Mouse (Mus musculus): ENCODE data around the gene Bcan. TPM values are rescaled to one million over a fixed set of nuclear protein-coding genes. Genes with fewer than 3 reads are reported as not detected.

Bcan gene
- polyA plus RNA-seq, 2 experiments = not detected

- H3K4me3 ChIP-seq (ENCODE audit: insufficient read depth in 1 of 2, low read depth in 2 of 2, low read length in 2 of 2) = no peak overlapping the region
These were observed 976 bp upstream of the Bcan start for GRCm38 (mm10) chr3:88000816-88001595.

GRCm38 (mm10) chr3:87999243-87999895 is 661 bp downstream of the Bcan start:
- no peak for DNase-seq (ENCODE audit: low read depth in 3 of 3, low spot score in 3 of 3)
- Histone ChIP-seq H3K4me3 (ENCODE audit: insufficient read depth in 1 of 2, low read depth in 2 of 2, low read length in 2 of 2) (no peak overlapping the region), H3K4me1 (replicated peaks; ENCODE audit: control insufficient read depth in 2 of 2, insufficient read depth in 2 of 2, low read length in 1 of 2) (no peaks in the 10 kb centered on the region), H3K27ac (no peak overlapping the region), H3K9me3 (ENCODE audit: control insufficient read depth, low read length) (no peaks in the 10 kb centered on the region), H3K27me3 (ENCODE audit: control insufficient read depth, insufficient read depth, low read length) (peaks cover 83% of the 10 kb centered on the region), H3K36me3 (replicated peaks; ENCODE audit: control insufficient read depth, insufficient read depth, low read depth) (no peaks in the 10 kb centered on the region), H3K9ac (replicated peaks) (no peak overlapping the region), H3K4me2 (ENCODE audit: low read depth) (no peak overlapping the region)
- no peak for ATAC-seq (ENCODE audit: insufficient read depth)
- WGBS (ENCODE audit: insufficient replicate concordance) = 2% methylated on average over 38 of the region's 38 CpGs
- TF ChIP-seq CTCF (IDR thresholded peaks at IDR 0.05; ENCODE audit: low read depth) (no peak), EP300 (IDR thresholded peaks at IDR 0.05; ENCODE audit: low read depth) (no peak)

More at GRCm38 (mm10) chr3:88000816-88001595, 976 bp upstream of the Bcan start:
- Histone ChIP-seq H3K9me3 (ENCODE audit: control insufficient read depth, low read length) (no peaks in the 10 kb centered on the region; the same call in 1 of the 2 replicates), H3K9ac (replicated peaks) (no peak overlapping the region), H3K4me2 (ENCODE audit: low read depth) (no peak overlapping the region), H3K36me3 (replicated peaks; ENCODE audit: control insufficient read depth, insufficient read depth, low read depth) (no peaks in the 10 kb centered on the region), H3K27me3 (ENCODE audit: control insufficient read depth, insufficient read depth, low read length) (peaks cover 68% of the 10 kb centered on the region), H3K4me1 (replicated peaks; ENCODE audit: control insufficient read depth in 2 of 2, insufficient read depth in 2 of 2, low read length in 1 of 2) (no peaks in the 10 kb centered on the region), H3K27ac (no peak overlapping the region)
- TF ChIP-seq EP300 (IDR thresholded peaks at IDR 0.05; ENCODE audit: low read depth) (no peak), CTCF (IDR thresholded peaks at IDR 0.05; ENCODE audit: low read depth) (no peak)
- DNase-seq (ENCODE audit: low read depth in 3 of 3, low spot score in 3 of 3) (no peak), ATAC-seq (ENCODE audit: insufficient read depth) (no peak)
- 8% methylated on average over 11 of the region's 11 CpGs for WGBS (ENCODE audit: insufficient replicate concordance)

GRCm38 (mm10) chr3:87998747-87999146 is 1.3 kb downstream of the Bcan start:
- H3K4me2 ChIP-seq (ENCODE audit: low read depth) = no peak overlapping the region
- H3K9ac ChIP-seq (replicated peaks) = no peak overlapping the region
- H3K27me3 ChIP-seq (ENCODE audit: control insufficient read depth, insufficient read depth, low read length) = peaks cover 89% of the 10 kb centered on the region
- 5% methylated on average over 7 of the region's 7 CpGs for WGBS (ENCODE audit: insufficient replicate concordance)
- no peaks in the 10 kb centered on the region for H3K9me3 ChIP-seq (ENCODE audit: control insufficient read depth, low read length)
- no peaks in the 10 kb centered on the region for H3K4me1 ChIP-seq (replicated peaks; ENCODE audit: control insufficient read depth in 2 of 2, insufficient read depth in 2 of 2, low read length in 1 of 2)
- no peak overlapping the region for H3K4me3 ChIP-seq (ENCODE audit: insufficient read depth in 1 of 2, low read depth in 2 of 2, low read length in 2 of 2)
- DNase-seq (ENCODE audit: low read depth in 3 of 3, low spot score in 3 of 3) (no peak), ATAC-seq (ENCODE audit: insufficient read depth) (no peak)
- H3K36me3 ChIP-seq (replicated peaks; ENCODE audit: control insufficient read depth, insufficient read depth, low read depth) = no peaks in the 10 kb centered on the region
- no peak overlapping the region for H3K27ac ChIP-seq
- no peak for TF ChIP-seq CTCF (IDR thresholded peaks at IDR 0.05; ENCODE audit: low read depth)

GRCm38 (mm10) chr3:87996971-87997614 is 2.9 kb downstream of the Bcan start:
- H3K9me3 ChIP-seq (ENCODE audit: control insufficient read depth, low read length) = no peaks in the 10 kb centered on the region
- WGBS (ENCODE audit: insufficient replicate concordance) = 1% methylated on average over 49 of the region's 49 CpGs
- no peaks in the 10 kb centered on the region for H3K36me3 ChIP-seq (replicated peaks; ENCODE audit: control insufficient read depth, insufficient read depth, low read depth)
- no peak overlapping the region for H3K4me2 ChIP-seq (ENCODE audit: low read depth)
- H3K4me3 ChIP-seq (ENCODE audit: insufficient read depth in 1 of 2, low read depth in 2 of 2, low read length in 2 of 2) = 0 out of 4 replicates have a peak overlapping the region, but pooled peaks of 1 of the 2 experiments have one; percentile 14
- DNase-seq (ENCODE audit: low read depth in 3 of 3, low spot score in 3 of 3) (no peak), ATAC-seq (ENCODE audit: insufficient read depth) (no peak)
- no peak for TF ChIP-seq CTCF (IDR thresholded peaks at IDR 0.05; ENCODE audit: low read depth)
- TF ChIP-seq EP300 (IDR thresholded peaks at IDR 0.05; ENCODE audit: low read depth) = no peak
- no peaks in the 10 kb centered on the region for H3K4me1 ChIP-seq (replicated peaks; ENCODE audit: control insufficient read depth in 2 of 2, insufficient read depth in 2 of 2, low read length in 1 of 2)
- peaks cover 82% of the 10 kb centered on the region for H3K27me3 ChIP-seq (ENCODE audit: control insufficient read depth, insufficient read depth, low read length)
- H3K9ac ChIP-seq (replicated peaks) = no peak overlapping the region
- no peak overlapping the region for H3K27ac ChIP-seq

GRCm38 (mm10) chr3:87996401-87996800 is 3.6 kb downstream of the Bcan start:
- WGBS (ENCODE audit: insufficient replicate concordance) = 2% methylated on average over 15 of the region's 15 CpGs
- Histone ChIP-seq H3K27ac (no peak overlapping the region), H3K4me1 (replicated peaks; ENCODE audit: control insufficient read depth in 2 of 2, insufficient read depth in 2 of 2, low read length in 1 of 2) (no peaks in the 10 kb centered on the region), H3K27me3 (ENCODE audit: control insufficient read depth, insufficient read depth, low read length) (peaks cover 75% of the 10 kb centered on the region), H3K9me3 (ENCODE audit: control insufficient read depth, low read length) (no peaks in the 10 kb centered on the region), H3K9ac (replicated peaks) (no peak overlapping the region), H3K36me3 (replicated peaks; ENCODE audit: control insufficient read depth, insufficient read depth, low read depth) (no peaks in the 10 kb centered on the region), H3K4me2 (ENCODE audit: low read depth) (no peak overlapping the region), H3K4me3 (ENCODE audit: insufficient read depth in 1 of 2, low read depth in 2 of 2, low read length in 2 of 2) (no peak overlapping the region)
- TF ChIP-seq EP300 (IDR thresholded peaks at IDR 0.05; ENCODE audit: low read depth) = no peak
- TF ChIP-seq CTCF (IDR thresholded peaks at IDR 0.05; ENCODE audit: low read depth) = no peak
- ATAC-seq (ENCODE audit: insufficient read depth) (no peak), DNase-seq (ENCODE audit: low read depth in 3 of 3, low spot score in 3 of 3) (no peak)
